Mouse (Mus musculus): ENCODE measurements around the gene Tbx5. TPM values are rescaled to one million over a fixed set of nuclear protein-coding genes. Genes with fewer than 3 reads are reported as not detected.

The Tbx5 gene
- total RNA-seq, 2 experiments from 2014 or later = not detected

- no peak for DNase-seq
These were observed 21.3 kb upstream of the Tbx5 start for GRCm38 (mm10) chr5:119810994-119811690.

GRCm38 (mm10) chr5:119815247-119815646, 17.2 kb upstream of the Tbx5 start:
- DNase-seq = no peak

- DNase-seq = no peak
These were observed 12.0 kb upstream of the Tbx5 start for GRCm38 (mm10) chr5:119820452-119820851.

GRCm38 (mm10) chr5:119821506-119821905, 11.0 kb upstream of the Tbx5 start:
- DNase-seq = no peak

GRCm38 (mm10) chr5:119827341-119827740, 5.1 kb upstream of the Tbx5 start:
- DNase-seq = no peak

- no peak for DNase-seq
These were observed 1.9 kb upstream of the Tbx5 start for GRCm38 (mm10) chr5:119830611-119831010.

GRCm38 (mm10) chr5:119831201-119831771, 1.2 kb upstream of the Tbx5 start:
- DNase-seq = no peak

- DNase-seq = no peak
These were observed 533 bp upstream of the Tbx5 start for GRCm38 (mm10) chr5:119831791-119832478.

GRCm38 (mm10) chr5:119833223-119834030, 959 bp downstream of the Tbx5 start:
- DNase-seq = no peak

GRCm38 (mm10) chr5:119834031-119834403, 1.5 kb downstream of the Tbx5 start:
- no peak for DNase-seq

- no peak for DNase-seq
These were observed 2.8 kb downstream of the Tbx5 start for GRCm38 (mm10) chr5:119835053-119835867.

- DNase-seq = no peak
These were observed 3.4 kb downstream of the Tbx5 start for GRCm38 (mm10) chr5:119835868-119836209.

- DNase-seq = no peak
These were observed 4.3 kb downstream of the Tbx5 start for GRCm38 (mm10) chr5:119836618-119837305.

- no peak for DNase-seq
These were observed 4.8 kb downstream of the Tbx5 start for GRCm38 (mm10) chr5:119837306-119837675.

- DNase-seq = no peak
These were observed 5.4 kb downstream of the Tbx5 start for GRCm38 (mm10) chr5:119837861-119838260.

- DNase-seq = no peak
These were observed 6.0 kb downstream of the Tbx5 start for GRCm38 (mm10) chr5:119838441-119838840.

GRCm38 (mm10) chr5:119839156-119839555, 6.7 kb downstream of the Tbx5 start:
- DNase-seq = no peak

- DNase-seq = no peak
These were observed 7.3 kb downstream of the Tbx5 start for GRCm38 (mm10) chr5:119839616-119840368.

- no peak for DNase-seq
These were observed 7.9 kb downstream of the Tbx5 start for GRCm38 (mm10) chr5:119840404-119840803.

- DNase-seq = no peak
These were observed 9.4 kb downstream of the Tbx5 start for GRCm38 (mm10) chr5:119841634-119842420.

Measured in layer of hippocampus, postnatal 36 days (tissue).